In genomic region chr4:134505966-134506594, GRCm38 (mm10) we compare ENCODE assay signal across 18 mouse cellular contexts. TPM values are rescaled to one million over a fixed set of nuclear protein-coding genes. Genes with fewer than 3 reads are reported as not detected.
A peak's percentile ranks its signal among the peaks of the same experiment; 100 is the strongest.
DNase-seq lines count a peak whose midpoint lies in the region; ATAC-seq and TF ChIP-seq lines count a peak whose summit lies in the region.
"Had no signal": no experiment of that assay in that cellular context is flagged by ENCODE, and none has a peak within 500 bp of the region (broad histone marks: within the 10 kb centered on the region; RNA-seq: fewer than 3 reads in every experiment).

No protein-coding gene starts in this region.

- DNase-seq in spleen, postnatal 10 days (ENCODE audit: low spot score in 2 of 2), result peak; percentile 56 to 73
- DNase-seq in spleen, adult 18-20 months, result no peak
- no peak for DNase-seq in lung, adult 2 months
- no peak for DNase-seq in cerebellum, adult 8-10 months
- DNase-seq: adrenal gland, postnatal 36 days; cerebellum, postnatal 14 days; kidney, adult 2 months; kidney, postnatal 25 days; left cerebral cortex, postnatal 4 days; retina, postnatal 1 day; thymus, adult 2 months had no signal

- WGBS in liver, embryonic 15.5 days (ENCODE audit: insufficient replicate concordance), result 16% methylated on average over 4 of the region's 4 CpGs
- 62% methylated on average over 4 of the region's 4 CpGs for WGBS in lung, adult 2 months
- 77% methylated on average over 3 of the region's 4 CpGs for WGBS in forebrain, embryonic 13.5 days

- H3K27ac ChIP-seq in liver, embryonic 15.5 days (replicated peaks), result peak overlapping the region; percentile 84
- no peak overlapping the region for H3K27ac ChIP-seq in forebrain, embryonic 13.5 days
- H3K27ac ChIP-seq: hindbrain, postnatal 0 days; lung, embryonic 15.5 days; midbrain, embryonic 10.5 days; neural tube, embryonic 15.5 days had no signal

- H3K4me1 ChIP-seq in liver, embryonic 15.5 days (replicated peaks), result peaks cover 82% of the 10 kb centered on the region
- H3K4me1 ChIP-seq in lung, adult 2 months (ENCODE audit: control insufficient read depth, insufficient read depth, low read length), result peaks cover 2% of the 10 kb centered on the region
- peaks cover 1% of the 10 kb centered on the region; the same call in 1 of the 2 replicates for H3K4me1 ChIP-seq in forebrain, embryonic 13.5 days

- peak; percentile 83 for ATAC-seq in erythroblast, adult 5-6 weeks (replicated peaks; ENCODE audit: low FRiP score, poor library complexity, severe bottlenecking)
- peak; percentile 79 for ATAC-seq in liver, embryonic 15.5 days (ENCODE audit: insufficient read depth)
- no peak for ATAC-seq in forebrain, embryonic 13.5 days
- ATAC-seq: hindbrain, postnatal 0 days had no signal

- no peak overlapping the region for H3K4me3 ChIP-seq in liver, embryonic 15.5 days (replicated peaks)
- no peak overlapping the region for H3K4me3 ChIP-seq in lung, adult 2 months (replicated peaks; ENCODE audit: extremely low read depth, low read depth, low read length)
- H3K4me3 ChIP-seq in forebrain, embryonic 13.5 days, result no peak overlapping the region
- H3K4me3 ChIP-seq: lung, embryonic 15.5 days; midbrain, embryonic 10.5 days; neural tube, embryonic 15.5 days had no signal

- TF ChIP-seq CTCF in lung, adult 2 months (IDR thresholded peaks at IDR 0.05; ENCODE audit: insufficient read depth, low read length), result no peak

- H3K9ac ChIP-seq in liver, embryonic 15.5 days, result no peak overlapping the region
- no peak overlapping the region for H3K9ac ChIP-seq in forebrain, embryonic 13.5 days
- H3K9ac ChIP-seq: lung, embryonic 15.5 days; neural tube, embryonic 15.5 days had no signal

- no peak for TF ChIP-seq POLR2A in lung, adult 2 months (IDR thresholded peaks at IDR 0.05; ENCODE audit: borderline replicate concordance, extremely low read depth, low read depth, low read length)

- H3K4me2 ChIP-seq in liver, embryonic 15.5 days, result peak overlapping the region; percentile 43
- no peak overlapping the region for H3K4me2 ChIP-seq in forebrain, embryonic 13.5 days
- H3K4me2 ChIP-seq: lung, embryonic 15.5 days; neural tube, embryonic 15.5 days had no signal

- H3K27me3 ChIP-seq in liver, embryonic 15.5 days, result no peaks in the 10 kb centered on the region
- H3K27me3 ChIP-seq in forebrain, embryonic 13.5 days, result no peaks in the 10 kb centered on the region
- H3K27me3 ChIP-seq: lung, embryonic 15.5 days; neural tube, embryonic 15.5 days had no signal

- H3K36me3 ChIP-seq in liver, embryonic 15.5 days (replicated peaks), result peaks cover 3% of the 10 kb centered on the region; the same call in 1 of the 2 replicates
- peaks cover 11% of the 10 kb centered on the region for H3K36me3 ChIP-seq in forebrain, embryonic 13.5 days (ENCODE audit: poor library complexity, severe bottlenecking)
- H3K36me3 ChIP-seq: lung, embryonic 15.5 days; midbrain, embryonic 10.5 days had no signal

- H3K9me3 ChIP-seq in liver, embryonic 15.5 days (replicated peaks), result no peaks in the 10 kb centered on the region
- no peaks in the 10 kb centered on the region for H3K9me3 ChIP-seq in forebrain, embryonic 13.5 days (replicated peaks)
- H3K9me3 ChIP-seq: lung, embryonic 15.5 days; midbrain, embryonic 10.5 days; neural tube, embryonic 15.5 days had no signal

RNA-seq across cellular contexts. Expression of gene Aunip, which starts 4.7 kb away (rescaled TPM):
- 4.0 and 7.3 TPM in 2 replicates for total RNA-seq in erythroblast, adult 5-6 weeks (2015; ENCODE audit: low replicate concordance)
- total RNA-seq in erythroblast, adult 5-6 weeks (2017; ENCODE audit: low replicate concordance), result 6.8 and 8.4 TPM in 2 replicates
- 14.0 and 18.9 TPM in 2 replicates for polyA plus RNA-seq in liver, embryonic 15.5 days (2015; fragmentation: Nextera tagmentation; extraction: Ambion mirVana)
- polyA plus RNA-seq in lung, adult 2 months (2012; rRNA removed), result not detected in 2 replicates
- polyA plus RNA-seq in forebrain, embryonic 13.5 days (2015; fragmentation: Nextera tagmentation; extraction: Ambion mirVana), result 10.6 and 11.9 TPM in 2 replicates

RNA-seq across cellular contexts. Expression of gene Paqr7, which starts 9.6 kb away (rescaled TPM):
- total RNA-seq in erythroblast, adult 5-6 weeks (2015; ENCODE audit: low replicate concordance), result 1.7 and 4.4 TPM in 2 replicates
- total RNA-seq in erythroblast, adult 5-6 weeks (2017; ENCODE audit: low replicate concordance), result 2.1 and 7.8 TPM in 2 replicates
- polyA plus RNA-seq in liver, embryonic 15.5 days (2015; fragmentation: Nextera tagmentation; extraction: Ambion mirVana), result 7.8 and 8.4 TPM in 2 replicates
- polyA plus RNA-seq in lung, adult 2 months (2012; rRNA removed), result 146 and 205 TPM in 2 replicates
- 5.5 and 6.0 TPM in 2 replicates for polyA plus RNA-seq in forebrain, embryonic 13.5 days (2015; fragmentation: Nextera tagmentation; extraction: Ambion mirVana)

RNA-seq across cellular contexts. Expression of gene Mtfr1l, which starts 29.1 kb away (rescaled TPM):
- total RNA-seq in erythroblast, adult 5-6 weeks (2015; ENCODE audit: low replicate concordance), result 7.9 and 20.3 TPM in 2 replicates
- 7.9 and 8.3 TPM in 2 replicates for total RNA-seq in erythroblast, adult 5-6 weeks (2017; ENCODE audit: low replicate concordance)
- polyA plus RNA-seq in liver, embryonic 15.5 days (2015; fragmentation: Nextera tagmentation; extraction: Ambion mirVana), result 39.6 and 40.3 TPM in 2 replicates
- 115 and 169 TPM in 2 replicates for polyA plus RNA-seq in lung, adult 2 months (2012; rRNA removed)
- polyA plus RNA-seq in forebrain, embryonic 13.5 days (2015; fragmentation: Nextera tagmentation; extraction: Ambion mirVana), result 132 and 139 TPM in 2 replicates

RNA-seq across cellular contexts. Expression of gene Stmn1, which starts 38.0 kb away (rescaled TPM):
- total RNA-seq in erythroblast, adult 5-6 weeks (2015; ENCODE audit: low replicate concordance), result 207 and 212 TPM in 2 replicates
- total RNA-seq in erythroblast, adult 5-6 weeks (2017; ENCODE audit: low replicate concordance), result 201 and 236 TPM in 2 replicates
- polyA plus RNA-seq in liver, embryonic 15.5 days (2015; fragmentation: Nextera tagmentation; extraction: Ambion mirVana), result 398 and 432 TPM in 2 replicates
- 18.8 and 38.6 TPM in 2 replicates for polyA plus RNA-seq in lung, adult 2 months (2012; rRNA removed)
- 6,579 and 6,954 TPM in 2 replicates for polyA plus RNA-seq in forebrain, embryonic 13.5 days (2015; fragmentation: Nextera tagmentation; extraction: Ambion mirVana)

RNA-seq across cellular contexts. Expression of gene Selenon, which starts 45.9 kb away (rescaled TPM):
- total RNA-seq in erythroblast, adult 5-6 weeks (2015; ENCODE audit: low replicate concordance), result 6.3 and 7.9 TPM in 2 replicates
- total RNA-seq in erythroblast, adult 5-6 weeks (2017; ENCODE audit: low replicate concordance), result 1.4 and 2.9 TPM in 2 replicates
- polyA plus RNA-seq in liver, embryonic 15.5 days (2015; fragmentation: Nextera tagmentation; extraction: Ambion mirVana), result 4.1 and 6.6 TPM in 2 replicates
- 36.2 and 42.2 TPM in 2 replicates for polyA plus RNA-seq in lung, adult 2 months (2012; rRNA removed)
- polyA plus RNA-seq in forebrain, embryonic 13.5 days (2015; fragmentation: Nextera tagmentation; extraction: Ambion mirVana), result 9.3 and 11.1 TPM in 2 replicates

Comparison
In these comparisons a context has a peak if more than half of its experiments do, and no peak if none do; other contexts are left out.
1. DNase-seq: peak in spleen, postnatal 10 days (2 of 2); none in spleen, adult 18-20 months (0 of 2), lung, adult 2 months (single experiment) and cerebellum, adult 8-10 months (single experiment).
2. RNA of gene Aunip, which starts 4.7 kb away (polyA plus RNA-seq): 14.0 to 18.9 TPM in liver, embryonic 15.5 days and 10.6 to 11.9 TPM in forebrain, embryonic 13.5 days; not detected in lung, adult 2 months; every median in the first group is over 10 times any median in the second.
3. RNA of gene Paqr7, which starts 9.6 kb away (polyA plus RNA-seq): 146 to 205 TPM in lung, adult 2 months; 7.8 to 8.4 TPM in liver, embryonic 15.5 days and 5.5 to 6.0 TPM in forebrain, embryonic 13.5 days; every median in the first group is over 10 times any median in the second.